Mouse (Mus musculus): Measurements from ENCODE around the gene Selenbp1. TPM values are rescaled to one million over a fixed set of nuclear protein-coding genes. Genes with fewer than 3 reads are reported as not detected.

Gene Selenbp1
- polyA plus RNA-seq, 1 experiment from 2014 or later: 12.5 TPM

- Histone ChIP-seq H3K27ac (no peak overlapping the region), H3K9me3 (replicated peaks) (no peaks in the 10 kb centered on the region), H3K4me3 (no peak overlapping the region), H3K27me3 (ENCODE audit: low read depth, poor library complexity, severe bottlenecking) (no peaks in the 10 kb centered on the region), H3K36me3 (peaks cover 8% of the 10 kb centered on the region), H3K4me1 (peaks cover 11% of the 10 kb centered on the region)
- DNase-seq (ENCODE audit: low spot score): no peak
- WGBS: 92% methylated on average over 3 of the region's 3 CpGs
These were observed 39.7 kb downstream of the Selenbp1 start for GRCm38 (mm10) chr3:94972552-94972951.

- 88% methylated on average over 5 of the region's 5 CpGs for WGBS
- H3K4me3 ChIP-seq: peak overlapping the region; percentile 91
- peaks cover 18% of the 10 kb centered on the region for H3K36me3 ChIP-seq
- no peaks in the 10 kb centered on the region for H3K27me3 ChIP-seq (ENCODE audit: low read depth, poor library complexity, severe bottlenecking)
- H3K9me3 ChIP-seq (replicated peaks): no peaks in the 10 kb centered on the region
- peak overlapping the region; percentile 96; the same call in 1 of the 2 replicates for H3K27ac ChIP-seq
- peaks cover 11% of the 10 kb centered on the region for H3K4me1 ChIP-seq
- DNase-seq (ENCODE audit: low spot score): no peak
These were observed 40.8 kb downstream of the Selenbp1 start for GRCm38 (mm10) chr3:94973620-94974019.

GRCm38 (mm10) chr3:94974026-94974527, 41.2 kb downstream of the Selenbp1 start:
- H3K27ac ChIP-seq: peak overlapping the region; percentile 96
- no peaks in the 10 kb centered on the region for H3K27me3 ChIP-seq (ENCODE audit: low read depth, poor library complexity, severe bottlenecking)
- H3K4me1 ChIP-seq: peaks cover 11% of the 10 kb centered on the region
- no peaks in the 10 kb centered on the region for H3K9me3 ChIP-seq (replicated peaks)
- peaks cover 18% of the 10 kb centered on the region for H3K36me3 ChIP-seq
- H3K4me3 ChIP-seq: peak overlapping the region; percentile 91
- 24% methylated on average over 9 of the region's 9 CpGs for WGBS
- no peak for DNase-seq (ENCODE audit: low spot score)

GRCm38 (mm10) chr3:94974528-94975422, 41.9 kb downstream of the Selenbp1 start, which contains the start of gene Pi4kb:
TSS of gene Pi4kb (plus strand) at chr3:94974731.
- under 1% methylated on average over 54 of the region's 57 CpGs for WGBS
- H3K36me3 ChIP-seq: peaks cover 18% of the 10 kb centered on the region
- peak within 1 kb of the TSS; percentile 91 for H3K4me3 ChIP-seq
- peaks cover 11% of the 10 kb centered on the region for H3K4me1 ChIP-seq
- H3K9me3 ChIP-seq (replicated peaks): no peaks in the 10 kb centered on the region
- peak within 1 kb of the TSS; percentile 96 for H3K27ac ChIP-seq
- no peaks in the 10 kb centered on the region for H3K27me3 ChIP-seq (ENCODE audit: low read depth, poor library complexity, severe bottlenecking)
- DNase-seq (ENCODE audit: low spot score): peak; percentile 93

- Histone ChIP-seq H3K27me3 (ENCODE audit: low read depth, poor library complexity, severe bottlenecking) (no peaks in the 10 kb centered on the region), H3K9me3 (replicated peaks) (no peaks in the 10 kb centered on the region), H3K4me3 (no peak overlapping the region), H3K4me1 (no peaks in the 10 kb centered on the region), H3K36me3 (peaks cover 86% of the 10 kb centered on the region), H3K27ac (no peak overlapping the region)
- DNase-seq (ENCODE audit: low spot score): no peak
- 91% methylated on average over 11 of the region's 11 CpGs for WGBS
These were observed 51.5 kb downstream of the Selenbp1 start for GRCm38 (mm10) chr3:94984312-94984711.

- no peak overlapping the region for H3K4me3 ChIP-seq
- H3K4me1 ChIP-seq: no peaks in the 10 kb centered on the region
- WGBS: 97% methylated on average over 2 of the region's 2 CpGs
- no peaks in the 10 kb centered on the region for H3K27me3 ChIP-seq (ENCODE audit: low read depth, poor library complexity, severe bottlenecking)
- H3K27ac ChIP-seq: no peak overlapping the region
- peaks cover 91% of the 10 kb centered on the region for H3K36me3 ChIP-seq
- no peaks in the 10 kb centered on the region for H3K9me3 ChIP-seq (replicated peaks)
- no peak for DNase-seq (ENCODE audit: low spot score)
These were observed 52.7 kb downstream of the Selenbp1 start for GRCm38 (mm10) chr3:94985513-94985912.

GRCm38 (mm10) chr3:94987578-94987977, 54.7 kb downstream of the Selenbp1 start:
- DNase-seq (ENCODE audit: low spot score): no peak
- Histone ChIP-seq H3K9me3 (replicated peaks) (no peaks in the 10 kb centered on the region), H3K27ac (no peak overlapping the region), H3K4me1 (no peaks in the 10 kb centered on the region), H3K4me3 (no peak overlapping the region), H3K36me3 (peaks cover 85% of the 10 kb centered on the region), H3K27me3 (ENCODE audit: low read depth, poor library complexity, severe bottlenecking) (no peaks in the 10 kb centered on the region)

- H3K4me1 ChIP-seq: no peaks in the 10 kb centered on the region
- H3K4me3 ChIP-seq: no peak overlapping the region
- WGBS: 58% methylated on average over 9 of the region's 9 CpGs
- no peak for DNase-seq (ENCODE audit: low spot score)
- H3K27ac ChIP-seq: no peak overlapping the region
- H3K27me3 ChIP-seq (ENCODE audit: low read depth, poor library complexity, severe bottlenecking): no peaks in the 10 kb centered on the region
- H3K36me3 ChIP-seq: peaks cover 88% of the 10 kb centered on the region
- H3K9me3 ChIP-seq (replicated peaks): no peaks in the 10 kb centered on the region
These were observed 56.4 kb downstream of the Selenbp1 start for GRCm38 (mm10) chr3:94989159-94989761.

Other genes with a start within 250 kb of the Selenbp1 start
- 0.60 TPM in 1 of 2 replicates, not detected in the other for gene Selenbp2, start 239.5 kb upstream of the Selenbp1 start, polyA plus RNA-seq (2016; fragmentation: Nextera tagmentation; extraction: Ambion mirVana)
- gene Cgn, start 146.6 kb upstream of the Selenbp1 start, polyA plus RNA-seq (2016; fragmentation: Nextera tagmentation; extraction: Ambion mirVana): 6.2 and 6.5 TPM in 2 replicates
- 17.7 and 21.4 TPM in 2 replicates for gene Pogz, start 95.5 kb upstream of the Selenbp1 start, polyA plus RNA-seq (2016; fragmentation: Nextera tagmentation; extraction: Ambion mirVana)
- gene Psmb4, start 46.1 kb upstream of the Selenbp1 start, polyA plus RNA-seq (2016; fragmentation: Nextera tagmentation; extraction: Ambion mirVana): 364 and 392 TPM in 2 replicates
- 6.7 and 10.8 TPM in 2 replicates for gene Rfx5, start 21.0 kb downstream of the Selenbp1 start, polyA plus RNA-seq (2016; fragmentation: Nextera tagmentation; extraction: Ambion mirVana)
- 18.9 and 22.2 TPM in 2 replicates for gene Pi4kb, start 41.7 kb downstream of the Selenbp1 start, polyA plus RNA-seq (2016; fragmentation: Nextera tagmentation; extraction: Ambion mirVana)
- 38.6 and 40.8 TPM in 2 replicates for gene Zfp687, start 82.4 kb downstream of the Selenbp1 start, polyA plus RNA-seq (2016; fragmentation: Nextera tagmentation; extraction: Ambion mirVana)
- gene Psmd4, start 109.6 kb downstream of the Selenbp1 start, polyA plus RNA-seq (2016; fragmentation: Nextera tagmentation; extraction: Ambion mirVana): 365 and 382 TPM in 2 replicates
- gene Pip5k1a, start 173.9 kb downstream of the Selenbp1 start, polyA plus RNA-seq (2016; fragmentation: Nextera tagmentation; extraction: Ambion mirVana): 18.6 and 21.7 TPM in 2 replicates
- gene Vps72, start 178.0 kb downstream of the Selenbp1 start, polyA plus RNA-seq (2016; fragmentation: Nextera tagmentation; extraction: Ambion mirVana): 297 and 327 TPM in 2 replicates
- 1.2 and 1.4 TPM in 2 replicates for gene Tmod4, start 191.4 kb downstream of the Selenbp1 start, polyA plus RNA-seq (2016; fragmentation: Nextera tagmentation; extraction: Ambion mirVana)
- 74.1 and 79.7 TPM in 2 replicates for gene Scnm1, start 201.0 kb downstream of the Selenbp1 start, polyA plus RNA-seq (2016; fragmentation: Nextera tagmentation; extraction: Ambion mirVana)
- gene Lysmd1, start 201.0 kb downstream of the Selenbp1 start, polyA plus RNA-seq (2016; fragmentation: Nextera tagmentation; extraction: Ambion mirVana): 12.6 and 16.2 TPM in 2 replicates
- 0.35 and 1.9 TPM in 2 replicates for gene Tnfaip8l2, start 209.3 kb downstream of the Selenbp1 start, polyA plus RNA-seq (2016; fragmentation: Nextera tagmentation; extraction: Ambion mirVana)
- 8.9 and 15.8 TPM in 2 replicates for gene Sema6c, start 227.4 kb downstream of the Selenbp1 start, polyA plus RNA-seq (2016; fragmentation: Nextera tagmentation; extraction: Ambion mirVana)